Mouse (Mus musculus) subcutaneous adipose tissue, adult 2 months (tissue): ENCODE results near the gene Tekt1. TPM values are rescaled to one million over a fixed set of nuclear protein-coding genes. Genes with fewer than 3 reads are reported as not detected.

Experiments used
- polyA plus RNA-seq: library from polyadenylated mRNA; depleted of rRNA; stranded (reverse); fragments of >200 nt; gene quantifications from 2 replicates; pipeline ENCODE4 v1.2.3, GENCODE M21; 2012; ENCODE audit warnings: low replicate concordance; rRNA removed

Gene Tekt1
- 0.33 and 2.2 TPM in 2 replicates for polyA plus RNA-seq

GRCm38 (mm10) chr11:72362347-72362741 lies at the start of gene Tekt1:
Gene Tekt1, minus strand, starts transcription at chr11:72362442.

GRCm38 (mm10) chr11:72411093-72411921 lies 49.1 kb upstream of the Tekt1 start, which contains the start of gene Smtnl2:
Gene Smtnl2, minus strand, starts transcription at chr11:72411713.

GRCm38 (mm10) chr11:72314151-72314895 lies 47.9 kb downstream of the Tekt1 start, which contains the start of gene Fbxo39:
Gene Fbxo39, plus strand, starts transcription at chr11:72314444.

GRCm38 (mm10) chr11:72301334-72301733 lies 60.9 kb downstream of the Tekt1 start, which contains the start of gene Xaf1:
Gene Xaf1, plus strand, starts transcription at chr11:72301629.

Other genes with a start within 250 kb of the Tekt1 start
- gene Pitpnm3, start 226.7 kb downstream of the Tekt1 start, polyA plus RNA-seq = 4.4 and 6.2 TPM in 2 replicates
- 0.11 and 0.64 TPM in 2 replicates for gene Gm43951, start 155.6 kb downstream of the Tekt1 start, polyA plus RNA-seq
- gene 4933427D14Rik, start 155.0 kb downstream of the Tekt1 start, polyA plus RNA-seq = 3.4 and 9.0 TPM in 2 replicates
- 71.2 and 100 TPM in 2 replicates for gene Txndc17, start 154.9 kb downstream of the Tekt1 start, polyA plus RNA-seq
- 6.8 and 7.0 TPM in 2 replicates for gene Med31, start 146.8 kb downstream of the Tekt1 start, polyA plus RNA-seq
- 0.40 and 3.7 TPM in 2 replicates for gene Slc13a5, start 95.2 kb downstream of the Tekt1 start, polyA plus RNA-seq
- 48.9 and 60.3 TPM in 2 replicates for gene Xaf1, start 60.8 kb downstream of the Tekt1 start, polyA plus RNA-seq
- 0.19 TPM in 1 of 2 replicates, not detected in the other for gene Fbxo39, start 48.0 kb downstream of the Tekt1 start, polyA plus RNA-seq
- gene Smtnl2, start 49.3 kb upstream of the Tekt1 start, polyA plus RNA-seq = 7.2 and 9.0 TPM in 2 replicates
- gene Ggt6, start 73.1 kb upstream of the Tekt1 start, polyA plus RNA-seq = 2.2 and 2.5 TPM in 2 replicates
- gene Mybbp1a, start 78.9 kb upstream of the Tekt1 start, polyA plus RNA-seq = 34.2 and 87.7 TPM in 2 replicates
- 33.5 and 43.9 TPM in 2 replicates for gene Spns2, start 127.5 kb upstream of the Tekt1 start, polyA plus RNA-seq
- gene Spns3, start 188.1 kb upstream of the Tekt1 start, polyA plus RNA-seq = 0.72 and 2.2 TPM in 2 replicates
- gene Ube2g1, start 244.8 kb upstream of the Tekt1 start, polyA plus RNA-seq = 7.4 and 11.8 TPM in 2 replicates